Mouse (Mus musculus) E14TG2a.4 (cell line): ENCODE results near the gene Mrpl12.

ENCODE experiments used
- H3K27me3 ChIP-seq: 2 replicates; pipeline ENCODE4 v1.6.1; 2014; ENCODE audit warnings: low read length, control low read depth; ENCODE audit not compliant: insufficient read depth
- H3K36me3 ChIP-seq: 2 replicates; pipeline ENCODE4 v1.6.1; 2014; ENCODE audit warnings: low read length, control low read depth; ENCODE audit not compliant: insufficient read depth
- H3K4me1 ChIP-seq: replicated peaks from 2 replicates; pipeline ENCODE4 v1.6.1; 2014; ENCODE audit warnings: low read depth, low read length, control low read depth
- H3K4me3 ChIP-seq: replicated peaks from 2 replicates; pipeline ENCODE4 v1.5.1; 2014; ENCODE audit warnings: mild to moderate bottlenecking, low read length
- H3K9me3 ChIP-seq: 2 replicates; pipeline ENCODE4 v1.6.1; 2014; ENCODE audit warnings: low read length, control low read depth
- CTCF ChIP-seq: conservative IDR thresholded peaks from 2 replicates; pipeline ENCODE4 v1.5.1; 2014; ENCODE audit warnings: low read length
- NANOG ChIP-seq: IDR thresholded peaks from 2 replicates; pipeline ENCODE4 v1.6.1; 2014; ENCODE audit warnings: borderline replicate concordance, low read length, mixed read lengths
- POU5F1 ChIP-seq: IDR thresholded peaks from 2 replicates; pipeline ENCODE4 v1.6.1; 2014; ENCODE audit warnings: low read length, borderline replicate concordance

Mrpl12 gene

DNA sequence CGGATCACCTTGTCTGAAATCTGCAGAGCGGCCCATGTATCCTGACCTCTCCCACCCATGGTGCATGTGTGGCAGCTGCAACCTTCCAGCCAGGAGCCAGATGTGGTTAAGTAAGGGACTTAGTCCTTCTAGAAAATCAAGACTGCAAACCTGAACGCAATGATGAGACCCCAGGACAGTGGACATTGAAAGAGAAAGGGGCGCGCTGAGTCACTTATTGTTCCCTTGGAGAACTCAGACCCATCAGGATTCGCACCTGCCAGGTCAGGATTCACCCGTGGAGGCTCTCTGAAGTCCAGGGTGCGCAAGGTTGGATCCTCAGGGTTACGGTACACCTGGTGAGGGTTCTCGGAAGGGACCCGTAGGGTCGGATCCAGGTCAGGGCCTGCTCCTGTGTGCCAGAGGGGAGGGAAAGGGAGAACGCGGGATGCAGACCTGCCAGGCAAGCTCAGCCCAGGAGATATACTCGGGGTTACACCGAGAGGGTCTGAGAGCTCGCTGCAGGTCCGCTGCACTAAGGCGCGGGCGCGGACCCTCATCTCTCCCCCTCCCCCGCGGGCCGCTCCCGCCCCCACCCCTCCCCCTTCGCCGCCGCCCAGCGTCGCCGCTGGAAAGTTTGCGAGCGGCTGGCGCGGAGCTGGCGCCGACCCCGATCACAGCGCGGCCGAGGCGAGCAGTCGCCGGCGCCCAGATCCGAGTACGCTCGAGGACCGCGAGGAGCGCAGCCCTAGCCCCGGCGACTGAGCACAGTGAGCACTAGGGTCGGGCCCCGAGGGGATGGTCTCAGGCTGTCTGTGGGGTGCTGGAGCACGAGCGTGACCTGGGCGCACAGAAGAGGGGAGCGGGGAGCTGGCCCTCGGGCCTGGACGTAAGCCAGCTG, 45.9 kb downstream of the Mrpl12 start, which contains the start of gene Gcgr:
TSS of gene Gcgr (plus strand) at position 615 of the 880 bp plus-strand sequence.
- H3K4me3 ChIP-seq, result peak within 1 kb of the TSS; percentile 75
- peaks cover 76% of the 10 kb centered on the region for H3K27me3 ChIP-seq
- H3K9me3 ChIP-seq, result no peaks in the 10 kb centered on the region
- TF ChIP-seq POU5F1 (no peak), NANOG (no peak), CTCF (no peak)
- H3K36me3 ChIP-seq, result no peaks in the 10 kb centered on the region
- peaks cover 17% of the 10 kb centered on the region for H3K4me1 ChIP-seq

DNA sequence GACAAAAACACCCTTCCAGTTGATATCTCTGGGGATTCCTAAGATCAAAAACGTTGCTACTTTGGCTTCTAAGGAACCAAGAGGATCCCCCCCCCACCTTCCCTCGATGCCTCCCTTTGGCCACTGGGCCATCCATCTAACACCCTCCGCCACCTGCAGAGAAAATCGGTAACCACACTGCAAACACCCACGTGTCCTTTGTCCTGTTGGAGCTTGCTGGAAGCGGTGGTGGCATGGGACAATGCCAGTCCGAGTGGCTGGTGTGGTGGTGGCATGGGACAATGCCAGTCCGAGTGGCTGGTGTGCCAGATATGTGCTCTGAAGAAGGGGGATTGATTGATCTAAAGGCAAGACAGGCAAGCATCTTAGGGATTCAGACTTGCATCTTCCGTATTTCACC, 47.2 kb downstream of the Mrpl12 start:
- Histone ChIP-seq H3K4me3 (no peak overlapping the region), H3K9me3 (no peaks in the 10 kb centered on the region), H3K36me3 (no peaks in the 10 kb centered on the region), H3K4me1 (peaks cover 17% of the 10 kb centered on the region), H3K27me3 (peaks cover 86% of the 10 kb centered on the region)
- TF ChIP-seq NANOG (no peak), POU5F1 (no peak), CTCF (no peak)

DNA sequence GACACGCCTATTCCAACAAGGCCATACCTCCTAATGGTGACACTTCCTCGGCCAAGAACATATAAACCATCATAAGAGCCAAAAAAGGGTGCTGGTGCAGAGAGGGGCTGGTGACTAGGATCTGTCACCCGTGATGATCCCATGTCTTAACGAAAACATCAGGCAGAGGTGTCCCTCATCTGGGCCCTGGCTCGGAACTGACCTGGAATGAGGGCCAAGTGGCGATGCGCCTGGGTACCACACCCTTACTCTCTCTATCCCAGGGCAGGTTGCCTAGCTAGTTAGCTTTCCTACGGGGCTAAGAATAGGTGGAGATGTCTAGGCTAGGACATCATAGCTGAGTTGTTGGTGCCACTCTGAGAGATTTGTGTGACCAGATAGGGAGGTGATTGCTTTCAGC, 49.7 kb downstream of the Mrpl12 start:
- H3K27me3 ChIP-seq, result peaks cover 91% of the 10 kb centered on the region
- no peak overlapping the region for H3K4me3 ChIP-seq
- TF ChIP-seq CTCF, result no peak
- no peak for TF ChIP-seq NANOG
- TF ChIP-seq POU5F1, result no peak
- no peaks in the 10 kb centered on the region for H3K36me3 ChIP-seq
- H3K4me1 ChIP-seq, result peaks cover 23% of the 10 kb centered on the region
- H3K9me3 ChIP-seq, result no peaks in the 10 kb centered on the region

DNA sequence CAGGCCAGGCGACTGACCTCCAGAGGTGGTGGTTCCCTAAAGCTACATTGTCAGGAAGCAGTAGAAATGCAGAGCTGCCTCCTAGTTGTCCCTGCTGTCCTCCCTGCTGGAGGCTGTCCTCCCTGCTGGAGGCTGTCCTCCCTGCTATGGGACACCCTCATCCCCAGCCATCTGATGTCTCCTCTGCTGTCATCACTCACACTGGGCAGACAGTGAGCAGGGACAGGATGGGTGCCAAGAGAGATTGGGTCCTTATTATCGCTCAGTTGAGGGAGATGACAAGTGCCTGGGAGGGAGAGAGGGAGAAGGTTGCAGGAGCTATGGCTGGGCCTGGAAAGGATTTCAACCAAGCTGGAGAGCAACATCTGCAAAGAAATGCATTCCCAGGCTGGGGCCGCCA, 50.7 kb downstream of the Mrpl12 start:
- H3K9me3 ChIP-seq, result no peaks in the 10 kb centered on the region
- H3K36me3 ChIP-seq, result no peaks in the 10 kb centered on the region
- H3K4me3 ChIP-seq, result no peak overlapping the region
- peaks cover 80% of the 10 kb centered on the region for H3K27me3 ChIP-seq
- peaks cover 29% of the 10 kb centered on the region for H3K4me1 ChIP-seq
- TF ChIP-seq CTCF (no peak), NANOG (no peak), POU5F1 (no peak)

DNA sequence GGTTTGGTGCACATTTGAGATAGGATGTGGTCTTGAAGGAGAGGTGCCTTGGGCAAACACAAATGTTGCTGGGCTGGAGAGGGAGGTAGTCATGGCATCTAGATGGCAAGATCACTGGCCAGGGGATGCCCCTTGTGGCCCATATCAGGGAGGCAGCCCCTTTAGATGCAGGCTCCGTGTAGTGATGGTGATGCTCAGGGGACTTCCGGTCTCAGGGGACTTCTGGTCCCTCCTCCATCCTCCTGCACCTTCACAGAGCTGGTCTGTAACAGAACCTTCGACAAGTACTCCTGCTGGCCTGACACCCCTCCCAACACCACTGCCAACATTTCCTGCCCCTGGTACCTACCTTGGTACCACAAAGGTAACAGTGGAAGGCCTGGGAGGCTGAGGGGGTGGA, 51.4 kb downstream of the Mrpl12 start:
- TF ChIP-seq NANOG (no peak), CTCF (no peak), POU5F1 (no peak)

DNA sequence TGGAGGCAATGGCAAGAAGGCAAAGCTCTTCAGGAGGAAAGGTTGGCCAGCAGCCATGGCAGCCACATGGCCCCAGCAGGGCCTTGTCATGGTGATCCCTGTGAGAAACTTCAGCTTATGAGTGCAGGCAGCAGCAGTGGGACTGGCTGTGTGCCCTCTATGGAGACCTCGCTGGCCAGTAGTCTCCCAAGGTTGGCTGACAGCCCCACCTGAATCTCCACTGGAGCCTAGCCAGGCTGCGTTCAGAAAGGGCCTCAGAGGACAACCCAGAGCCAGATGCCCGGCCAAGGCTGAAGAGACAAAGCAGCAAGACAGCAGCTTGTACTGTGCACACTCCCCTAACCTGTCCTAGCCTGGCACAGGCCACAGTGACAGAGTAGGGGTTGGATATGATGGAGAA, 54.1 kb downstream of the Mrpl12 start:
- no peak for TF ChIP-seq NANOG
- no peak for TF ChIP-seq POU5F1
- TF ChIP-seq CTCF, result no peak
- no peak overlapping the region for H3K4me3 ChIP-seq
- H3K36me3 ChIP-seq, result peaks cover 18% of the 10 kb centered on the region

More for the DNA sequence above, 51.4 kb downstream of the Mrpl12 start:
- peaks cover 75% of the 10 kb centered on the region for H3K27me3 ChIP-seq
- no peaks in the 10 kb centered on the region for H3K36me3 ChIP-seq
- no peak overlapping the region for H3K4me3 ChIP-seq
- no peaks in the 10 kb centered on the region for H3K9me3 ChIP-seq
- peaks cover 32% of the 10 kb centered on the region for H3K4me1 ChIP-seq

More for the DNA sequence above, 54.1 kb downstream of the Mrpl12 start:
- H3K4me1 ChIP-seq, result peaks cover 47% of the 10 kb centered on the region
- peaks cover 48% of the 10 kb centered on the region for H3K27me3 ChIP-seq
- H3K9me3 ChIP-seq, result no peaks in the 10 kb centered on the region
